Mouse (Mus musculus) kidney, adult 11 months (tissue): ENCODE results near the gene Ccdc155.

Experiments
- DNase-seq: peaks from one replicate; pipeline ENCODE4 v3.0.0; 2022

Gene Ccdc155

DNA sequence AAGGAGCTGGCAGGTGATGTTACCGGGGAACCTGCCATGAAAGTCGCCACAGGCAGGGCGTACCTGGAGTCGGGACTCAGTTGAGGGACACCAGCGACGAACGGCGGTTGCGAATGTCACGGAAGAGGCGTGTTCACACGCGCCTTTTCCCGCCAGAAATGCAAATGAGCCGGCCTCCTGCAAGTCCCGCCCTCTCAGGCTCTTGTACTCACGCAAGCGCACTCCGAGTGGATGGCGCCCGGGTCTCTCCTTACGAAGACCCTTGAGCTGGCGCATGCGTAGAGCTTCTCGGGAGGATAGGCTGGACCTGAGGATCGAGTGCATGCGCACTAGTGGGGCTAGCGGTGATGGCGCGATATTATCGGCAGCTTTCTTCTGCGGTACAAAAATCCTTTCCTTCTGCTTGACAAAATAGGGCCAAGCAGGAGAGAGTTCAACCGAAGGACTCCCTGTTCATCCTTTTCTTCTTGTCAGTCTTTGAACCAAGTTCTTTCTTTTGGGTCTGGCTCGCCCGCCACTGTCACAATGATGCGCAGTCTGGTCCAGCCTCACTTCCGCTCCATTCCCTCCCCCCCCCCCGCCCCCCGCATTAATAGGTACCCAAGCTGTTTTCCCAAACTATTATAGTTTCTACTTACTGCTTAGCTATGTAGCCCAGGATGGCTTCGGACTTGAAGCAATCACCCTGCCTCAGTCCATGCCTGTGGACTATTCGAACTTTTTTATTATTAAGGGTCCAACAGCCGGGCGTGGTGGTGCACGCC, at the start of gene Ccdc155:
Ccdc155 (minus strand) TSS at position 513 of the 764 bp plus-strand sequence.
- peak; percentile 88 for DNase-seq

DNA sequence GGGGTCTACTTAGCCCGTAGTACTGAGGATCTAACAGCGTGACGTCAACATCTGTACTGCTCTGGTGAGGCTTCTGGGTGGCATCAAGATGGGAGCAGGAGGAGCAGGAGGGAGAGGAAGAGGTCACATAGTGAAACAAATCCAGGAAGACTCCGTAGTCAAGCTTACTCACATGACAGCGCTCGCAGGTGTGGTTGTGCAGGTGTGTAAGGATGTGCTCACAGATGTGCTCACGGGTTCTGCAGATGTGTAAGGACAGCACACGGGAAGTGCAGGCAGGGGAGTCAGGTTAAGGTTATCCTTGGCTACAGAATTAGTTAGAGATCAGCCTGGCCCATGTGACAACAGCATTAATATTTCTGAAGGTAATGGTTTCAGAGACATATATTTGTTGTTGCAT, 49.1 kb upstream of the Ccdc155 start:
- DNase-seq: no peak

DNA sequence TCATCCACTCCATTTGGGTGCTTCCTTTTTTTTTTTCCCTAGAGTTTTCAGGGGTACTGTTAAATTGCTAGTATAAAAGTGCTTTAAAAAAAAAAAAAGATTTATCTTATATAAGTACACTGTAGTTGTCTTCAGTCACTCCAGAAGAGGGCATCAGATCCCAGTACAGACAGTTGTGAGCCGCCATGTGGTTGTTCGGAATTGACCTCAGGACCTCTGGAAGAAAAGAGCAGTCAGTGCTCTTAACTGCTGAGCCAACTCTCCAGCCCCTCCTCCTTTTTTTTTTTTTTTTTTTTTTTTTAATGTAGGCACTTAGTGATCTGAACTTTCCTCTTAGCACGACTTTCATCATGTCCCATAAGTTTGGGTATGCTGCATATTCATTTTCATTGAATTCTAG, 43.0 kb upstream of the Ccdc155 start:
- no peak for DNase-seq

DNA sequence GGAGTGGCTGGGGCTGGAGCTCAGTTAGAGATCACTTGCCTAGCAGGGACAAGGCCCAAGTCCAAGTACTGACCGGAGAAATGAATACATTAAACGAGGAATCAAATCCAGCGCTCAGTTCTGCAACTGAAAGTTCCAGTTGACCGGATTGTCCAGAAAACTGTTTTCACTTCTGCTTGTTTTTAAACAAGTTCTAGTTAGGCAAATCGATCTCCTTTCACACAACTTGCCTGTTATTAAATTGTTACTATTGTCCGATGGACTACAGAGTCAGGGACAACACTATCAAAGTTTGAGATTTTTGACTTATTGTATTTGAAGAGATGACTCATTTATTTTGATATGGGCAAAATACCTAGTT, 36.7 kb upstream of the Ccdc155 start:
- DNase-seq: no peak

- peak; percentile 54 for DNase-seq
These were observed 36.1 kb upstream of the Ccdc155 start, which contains the start of gene Slc6a16 for GRCm38 (mm10) chr7:45240633-45241388. Slc6a16 (plus strand) TSS chr7:45241085.

- no peak for DNase-seq
These were observed 35.4 kb upstream of the Ccdc155 start for GRCm38 (mm10) chr7:45240109-45240508.

- no peak for DNase-seq
These were observed 34.2 kb upstream of the Ccdc155 start, which contains the start of gene Cd37 for GRCm38 (mm10) chr7:45238723-45239496. Cd37 (minus strand) TSS chr7:45239115.

- no peak for DNase-seq
These were observed 33.3 kb upstream of the Ccdc155 start for GRCm38 (mm10) chr7:45237747-45238699.

DNA sequence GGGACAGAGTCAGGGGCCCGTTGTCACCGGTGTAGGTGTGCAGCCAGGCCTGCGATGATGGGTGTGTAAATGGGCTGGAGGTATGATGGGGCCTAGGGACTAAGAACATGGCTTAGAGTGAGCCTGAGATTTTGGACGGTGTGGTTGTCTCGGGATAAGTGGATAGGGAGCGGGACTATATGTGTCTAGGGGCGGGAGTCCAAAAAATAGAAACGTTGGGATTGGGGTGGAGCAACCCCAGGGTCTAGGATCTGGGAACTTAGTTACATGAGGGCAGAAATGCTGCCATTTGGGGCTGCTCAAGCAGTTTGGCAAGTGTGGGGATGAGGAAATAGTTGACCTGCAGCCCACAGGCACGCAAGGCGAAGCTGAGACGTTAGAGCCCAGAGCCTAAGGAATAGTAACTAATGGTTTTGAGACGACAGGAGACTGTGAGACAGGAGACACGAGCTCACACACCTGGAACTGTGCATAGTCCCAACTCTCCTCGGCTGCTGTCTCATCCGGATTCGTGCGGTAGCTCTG, 31.0 kb upstream of the Ccdc155 start:
- no peak for DNase-seq

- DNase-seq: no peak
These were observed 30.4 kb upstream of the Ccdc155 start for GRCm38 (mm10) chr7:45234922-45235571.

DNA sequence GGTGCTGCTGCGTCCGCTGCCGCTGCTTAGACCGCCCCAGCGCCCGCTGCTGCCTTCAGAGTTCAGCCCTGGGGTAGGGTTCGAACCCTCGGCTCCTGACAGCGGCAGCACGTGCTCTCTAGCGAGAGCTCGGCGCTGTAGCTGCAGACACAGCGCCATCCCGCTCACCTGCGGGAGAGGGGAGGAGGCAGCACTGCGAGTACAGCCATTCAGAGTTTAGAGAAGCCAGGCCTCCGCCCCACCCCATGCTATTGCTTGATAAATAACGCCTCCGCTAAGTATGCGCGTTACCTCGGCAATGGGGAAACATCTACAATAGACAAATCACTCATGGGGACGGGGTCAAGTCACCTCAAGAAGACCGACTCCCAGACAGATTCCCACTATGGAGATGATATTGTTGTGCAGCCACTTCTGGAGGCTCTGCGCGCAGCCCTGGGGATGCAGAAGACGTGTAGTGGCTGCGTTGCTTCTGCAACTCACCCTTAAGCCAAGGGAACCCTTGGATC, 29.7 kb upstream of the Ccdc155 start:
- DNase-seq: no peak

DNA sequence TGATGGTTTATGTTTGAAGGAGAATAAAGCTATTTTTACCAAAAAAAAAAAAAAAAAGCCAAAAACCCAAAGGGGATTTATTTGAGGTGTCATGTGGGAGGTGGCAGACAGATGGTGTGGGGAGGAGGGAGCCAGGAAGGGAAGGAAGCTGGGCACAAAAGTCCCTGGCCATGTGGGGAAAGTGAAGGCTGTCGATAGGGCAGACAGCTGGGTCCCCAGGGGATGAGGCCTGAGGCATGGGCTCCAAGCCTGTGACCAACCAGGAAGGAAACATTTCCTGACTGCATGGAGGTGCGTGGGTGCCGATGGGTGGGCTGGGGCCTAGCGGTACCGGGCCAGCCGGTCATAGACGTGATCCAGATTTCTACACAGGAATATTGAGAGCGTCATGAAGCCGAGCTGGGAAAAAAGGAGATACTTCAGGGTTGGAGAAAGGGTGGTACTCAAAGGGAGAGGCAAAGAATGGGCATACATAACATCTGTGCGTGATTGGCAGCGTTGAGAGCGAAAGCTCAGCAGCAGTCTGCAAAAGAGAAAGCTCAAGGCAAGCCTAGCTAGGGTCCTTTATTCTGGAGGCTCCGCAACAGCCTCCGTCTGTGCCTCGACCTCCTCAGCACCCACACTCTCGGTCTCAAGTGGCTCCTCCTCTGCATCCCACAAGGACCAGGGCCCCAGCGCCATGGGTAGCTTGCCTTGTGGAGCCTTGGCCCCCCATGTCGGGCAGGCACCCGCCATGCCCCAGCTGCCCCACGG, 29.1 kb upstream of the Ccdc155 start:
- no peak for DNase-seq

DNA sequence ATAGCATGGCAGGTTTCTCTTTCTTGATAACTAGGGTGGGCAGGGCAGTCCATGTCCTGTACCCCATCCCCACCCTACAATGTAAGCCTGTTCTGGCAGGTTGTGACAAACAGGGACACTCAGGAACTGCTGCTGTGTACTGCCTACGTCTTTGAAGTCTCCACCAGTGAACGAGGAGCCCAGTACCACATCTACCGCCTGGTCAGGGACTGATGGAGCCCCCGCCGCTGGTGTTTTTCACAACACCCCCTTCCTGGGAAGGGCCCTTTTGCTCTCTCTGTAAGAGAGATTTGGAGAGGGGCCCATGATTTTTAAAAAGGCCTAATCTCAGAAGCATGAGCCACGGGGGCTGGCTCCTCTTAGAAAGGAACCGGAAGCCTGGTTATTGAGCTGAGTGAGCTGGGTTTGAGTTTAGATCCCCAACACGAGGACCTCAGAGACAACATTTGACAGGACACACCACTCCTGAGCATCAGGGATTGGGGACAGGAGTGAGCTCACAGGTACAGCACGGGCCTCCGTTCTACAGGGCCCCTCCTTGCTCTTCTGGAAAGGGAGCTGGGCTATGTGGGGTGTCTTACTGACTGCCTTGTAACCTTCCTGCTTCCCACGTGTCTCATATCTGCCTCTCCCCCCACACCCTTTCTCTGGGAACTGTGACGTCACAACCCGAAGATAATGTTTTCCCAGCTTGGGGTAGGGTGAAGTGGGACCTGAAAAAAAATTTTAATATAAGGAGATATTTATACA, 28.2 kb upstream of the Ccdc155 start:
- DNase-seq: no peak

DNA sequence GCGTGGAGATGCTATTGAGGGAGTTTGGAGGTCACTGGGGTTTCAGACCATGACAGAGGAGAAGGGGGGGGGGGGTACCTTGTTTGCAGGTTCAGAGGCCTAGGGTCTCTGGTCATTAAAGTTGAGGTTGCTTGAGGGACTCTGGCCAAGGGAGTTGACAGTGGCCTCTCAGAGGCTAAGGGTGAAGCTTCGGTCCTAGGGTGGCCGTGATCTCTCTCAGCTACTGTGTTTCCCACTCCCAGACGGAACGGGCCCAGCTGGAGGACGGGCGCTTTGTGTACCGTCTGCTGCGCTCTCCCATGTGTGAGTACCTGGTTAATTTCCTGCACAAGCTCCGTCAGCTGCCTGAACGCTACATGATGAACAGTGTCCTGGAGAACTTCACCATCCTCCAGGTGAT, 27.2 kb upstream of the Ccdc155 start:
- no peak for DNase-seq

DNA sequence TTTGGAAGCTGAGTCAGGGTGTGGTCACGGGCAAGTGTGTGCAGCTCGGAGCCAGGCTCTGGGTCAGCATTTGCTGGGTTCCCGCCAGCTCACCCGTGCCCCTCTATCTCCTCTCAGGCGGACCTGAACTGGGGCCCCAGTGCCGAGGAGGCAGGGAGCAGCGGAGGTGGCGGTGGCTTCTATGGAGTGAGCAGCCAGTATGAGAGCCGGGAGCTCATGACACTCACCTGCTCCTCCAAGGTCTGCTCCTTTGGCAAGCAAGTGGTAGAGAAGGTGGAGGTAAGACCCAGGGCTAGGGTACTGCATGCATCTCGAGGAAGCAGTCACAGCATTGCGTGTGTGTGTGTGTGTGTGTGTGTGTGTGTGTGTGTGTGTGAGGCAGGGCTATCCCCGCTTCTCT, 26.5 kb upstream of the Ccdc155 start:
- DNase-seq: no peak

DNA sequence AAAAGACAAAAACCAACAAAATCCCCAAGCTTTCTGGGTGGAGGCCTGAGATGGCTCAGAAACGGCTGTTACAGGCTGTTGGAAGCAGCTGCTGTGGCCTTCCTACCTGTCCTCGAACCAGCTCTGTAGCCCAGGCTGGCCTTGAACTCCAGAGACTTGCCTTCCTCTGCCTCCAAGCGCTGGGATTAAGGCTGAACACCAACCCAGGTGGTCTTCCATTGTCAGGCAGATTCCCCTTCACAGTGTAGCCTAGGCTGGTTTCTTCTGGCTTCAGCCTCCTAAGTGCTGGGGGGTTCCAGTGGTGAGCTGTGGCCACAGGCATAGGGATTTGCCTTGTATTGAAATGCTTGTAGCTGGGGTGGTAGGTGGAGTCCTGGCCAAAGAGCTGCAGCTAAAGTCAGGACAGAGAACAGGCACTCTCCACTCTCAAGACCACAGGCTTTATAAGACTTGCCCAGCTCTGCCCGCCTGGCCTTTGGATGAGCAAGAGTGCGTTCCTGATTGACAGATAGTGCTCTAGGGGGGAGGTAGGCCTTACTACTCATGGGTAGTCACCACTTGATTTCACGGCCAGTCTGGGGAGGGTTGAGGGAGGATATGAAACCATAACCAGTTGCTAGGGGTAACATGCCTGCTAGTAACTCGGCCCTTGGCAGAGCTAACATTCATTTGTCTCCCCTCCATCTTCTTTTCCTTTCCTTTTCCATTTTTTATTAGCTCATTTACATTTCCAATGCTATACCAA, 24.9 kb upstream of the Ccdc155 start:
- no peak for DNase-seq

- no peak for DNase-seq
These were observed 24.4 kb upstream of the Ccdc155 start for GRCm38 (mm10) chr7:45229046-45229445.

DNA sequence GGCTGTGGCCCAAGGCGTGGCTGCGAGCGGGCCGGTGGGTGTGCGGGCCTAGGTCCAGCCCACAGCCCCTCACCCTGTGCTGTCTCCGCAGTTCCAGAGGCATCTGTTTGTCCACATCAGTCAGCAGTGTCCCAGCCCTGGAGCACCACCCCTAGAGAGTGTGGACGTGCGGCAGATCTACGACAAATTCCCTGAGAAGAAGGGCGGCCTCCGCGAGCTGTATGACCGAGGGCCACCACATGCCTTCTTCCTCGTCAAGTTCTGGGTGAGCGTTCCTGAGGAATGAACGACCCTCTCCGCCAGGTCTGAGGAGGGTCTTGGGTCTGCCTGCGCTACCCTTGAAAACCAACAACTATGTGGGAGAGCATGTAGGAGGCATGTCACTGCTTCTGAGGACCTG, 23.9 kb upstream of the Ccdc155 start:
- no peak for DNase-seq

DNA sequence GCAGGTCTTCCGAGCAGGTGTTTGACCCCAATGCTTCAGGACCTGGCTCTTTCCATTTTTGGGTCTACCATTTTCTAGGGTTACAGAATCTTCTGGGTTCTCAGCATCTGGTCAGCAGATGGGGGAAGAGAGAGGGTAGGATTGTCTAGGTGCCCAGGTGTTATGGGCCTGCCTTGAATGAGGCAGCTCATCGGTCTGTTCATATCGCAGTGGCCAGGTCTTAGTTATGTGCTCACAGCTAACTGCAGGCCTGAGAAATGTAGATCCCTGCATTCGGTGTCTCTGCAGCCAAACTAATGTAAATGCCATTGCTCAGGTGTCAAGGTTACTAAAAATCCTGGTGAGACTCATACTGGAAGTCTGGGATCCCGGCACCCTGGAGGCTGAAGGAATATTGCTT, 21.7 kb upstream of the Ccdc155 start:
- no peak for DNase-seq
